Mouse (Mus musculus) heart, adult 2 months (tissue): ENCODE measurements around the gene Dnal4. TPM values are rescaled to one million over a fixed set of nuclear protein-coding genes. Genes with fewer than 3 reads are reported as not detected.

Experiments used
- DNase-seq, 2 experiments: peaks; one replicate each; pipeline ENCODE4 v3.0.0; 2021
- H3K27ac ChIP-seq: fragments of 200-600 bp; 2 replicates; pipeline ENCODE4 v1.8.1; 2022
- H3K27me3 ChIP-seq: fragments of 200-500 bp; 2 replicates; pipeline ENCODE4 v1.6.1; 2012; ENCODE audit warnings: mild to moderate bottlenecking, low read length, inconsistent platforms, mixed read lengths; ENCODE audit not compliant: control insufficient read depth, insufficient read depth
- H3K36me3 ChIP-seq: fragments of 200-500 bp; 2 replicates; pipeline ENCODE4 v1.6.1; 2012; ENCODE audit warnings: low read length, inconsistent platforms; ENCODE audit not compliant: control insufficient read depth, insufficient read depth
- H3K4me1 ChIP-seq: fragments of 200-500 bp; 2 replicates; pipeline ENCODE4 v1.6.1; 2011; ENCODE audit warnings: low read length; ENCODE audit not compliant: control insufficient read depth, insufficient read depth
- H3K4me3 ChIP-seq: fragments of 200-600 bp; 2 replicates; pipeline ENCODE4 v1.8.1; 2022
- H3K79me2 ChIP-seq: fragments of 200-500 bp; replicated peaks from 2 replicates; pipeline ENCODE4 v1.6.1; 2012; ENCODE audit warnings: mild to moderate bottlenecking, inconsistent platforms, low read length, moderate library complexity, mixed read lengths; ENCODE audit not compliant: control insufficient read depth, insufficient read depth
- H3K9ac ChIP-seq: fragments of 200-500 bp; 2 replicates; pipeline ENCODE4 v1.6.1; 2012; ENCODE audit warnings: low read depth, mild to moderate bottlenecking, control low read depth, inconsistent platforms, low read length, mixed read lengths
- CTCF ChIP-seq: fragments of 200-600 bp; IDR thresholded peaks from 2 replicates; pipeline ENCODE4 v1.8.1; 2022; ENCODE audit warnings: antibody characterized with exemption, mild to moderate bottlenecking, moderate library complexity
- EP300 ChIP-seq: fragments of 200-500 bp; IDR thresholded peaks from 2 replicates; pipeline ENCODE4 v1.6.1; 2011; ENCODE audit warnings: low read depth, low read length, control low read depth; ENCODE audit not compliant: insufficient read depth
- POLR2A ChIP-seq: fragments of 200-500 bp; IDR thresholded peaks from 2 replicates; pipeline ENCODE4 v1.6.1; 2011; ENCODE audit warnings: mild to moderate bottlenecking, low read depth, low read length, control low read depth; ENCODE audit not compliant: insufficient read depth
- WGBS: fragments of 180-500 bp; shearing (Covaris S2); methylation state at CpG from one replicate; pipeline ENCODE4 v1.1.7; 2018; 5-methylcytosine and 5-hydroxymethylcytosine counted together
- intact Hi-C: fragments of 180-260 bp; cut with DNase I; formaldehyde crosslinking; loops from one replicate; pipeline ENCODE4 v1.15.1; 2025
- long read RNA-seq: library from polyadenylated mRNA; stranded (forward); transcript quantifications from one replicate; pipeline ENCODE4 v2.0.0, GENCODE M21; 2021
- polyA plus RNA-seq: library from polyadenylated mRNA; depleted of rRNA; stranded (reverse); fragments of >200 nt; gene quantifications from 2 replicates; pipeline ENCODE4 v1.2.3, GENCODE M21; 2012; rRNA removed
- total RNA-seq, 2 experiments: library from RNA; stranded (reverse); gene quantifications; 2 replicates each; pipeline ENCODE4 v1.2.3; 2021

Dnal4 gene
- total RNA-seq (10 to 100 TPM; 19.3 to 21.7 TPM), polyA plus RNA-seq (43.0 and 46.8 TPM in 2 replicates)
- long read RNA-seq, transcript Dnal4-201 (4 exons, 1,472 nt) = major isoform, 23 of 33 reads
- long read RNA-seq, partial matches to known transcripts = 9 of 33 reads
- long read RNA-seq, other reads (novel, unspliced or antisense) = 1 of 33 reads

- Histone ChIP-seq H3K4me3 (no peak within 1 kb of the TSS), H3K4me1 (no peaks in the 10 kb centered on the region; the same call in 1 of the 2 replicates), H3K27ac (no peak within 1 kb of the TSS), H3K9ac (no peak within 1 kb of the TSS), H3K27me3 (no peaks in the 10 kb centered on the region), H3K36me3 (no peaks in the 10 kb centered on the region), H3K79me2 (no peaks in the 10 kb centered on the region)
- intact Hi-C loops = no loop called here
- DNase-seq = no peak
- TF ChIP-seq EP300 = no peak
- TF ChIP-seq POLR2A = no peak
- TF ChIP-seq CTCF = no peak
These were observed at the start of gene Dnal4 for GRCm38 (mm10) chr15:79777749-79778148. TSS of gene Dnal4 (minus strand) at chr15:79777849.

DNA sequence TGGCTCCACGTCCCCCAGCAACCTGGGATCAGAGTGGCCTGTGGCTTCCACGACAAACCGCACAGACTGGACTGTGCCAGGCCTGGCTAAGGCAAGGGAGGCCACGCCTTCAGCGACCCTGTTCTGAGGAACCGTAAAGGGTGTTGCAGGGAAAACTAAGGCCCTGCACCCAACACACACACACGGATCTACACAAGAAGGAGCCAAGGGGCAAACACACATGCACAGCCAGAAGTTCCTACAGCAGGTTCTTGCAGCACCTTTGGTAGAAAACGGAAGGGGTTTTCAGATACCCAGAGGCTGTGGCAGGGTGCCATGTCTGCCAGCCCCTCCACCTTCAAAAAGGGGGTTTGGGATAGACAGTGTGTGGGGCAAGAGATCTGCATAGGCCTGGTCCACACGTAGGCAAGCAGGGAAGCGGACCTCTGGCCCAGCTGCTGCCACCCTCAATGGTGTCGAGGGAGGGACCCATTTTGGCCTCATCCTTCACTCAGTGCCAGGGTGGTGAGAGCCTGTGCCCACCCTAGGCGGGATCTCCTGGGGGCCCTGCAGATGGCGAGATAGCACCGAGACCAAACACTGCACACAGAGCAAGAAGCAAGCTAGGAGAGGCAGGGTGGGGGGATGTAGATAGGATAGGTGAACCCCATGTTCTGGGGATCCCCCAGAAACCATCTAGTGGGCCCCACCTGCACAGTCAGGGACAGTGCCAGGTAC is 49.6 kb upstream of the Dnal4 start:
- H3K9ac ChIP-seq = no peak overlapping the region
- WGBS = 85% methylated on average over 14 of the region's 14 CpGs
- H3K79me2 ChIP-seq = no peaks in the 10 kb centered on the region
- peaks cover 1% of the 10 kb centered on the region; the same call in 1 of the 2 replicates for H3K4me1 ChIP-seq
- no peaks in the 10 kb centered on the region for H3K27me3 ChIP-seq
- intact Hi-C loops = no loop called here
- no peak for TF ChIP-seq POLR2A
- TF ChIP-seq EP300 = no peak
- no peak for TF ChIP-seq CTCF
- H3K36me3 ChIP-seq = no peaks in the 10 kb centered on the region
- no peak for DNase-seq
- no peak overlapping the region for H3K4me3 ChIP-seq
- H3K27ac ChIP-seq = no peak overlapping the region

- TF ChIP-seq CTCF = no peak
- TF ChIP-seq POLR2A = no peak
- TF ChIP-seq EP300 = no peak
- Histone ChIP-seq H3K9ac (no peak overlapping the region), H3K4me3 (no peak overlapping the region), H3K36me3 (no peaks in the 10 kb centered on the region), H3K79me2 (no peaks in the 10 kb centered on the region), H3K27me3 (no peaks in the 10 kb centered on the region), H3K27ac (no peak overlapping the region), H3K4me1 (no peaks in the 10 kb centered on the region)
- DNase-seq = no peak
- intact Hi-C loops = no loop called here
- WGBS = 82% methylated on average over 9 of the region's 9 CpGs
These were observed 48.7 kb upstream of the Dnal4 start for GRCm38 (mm10) chr15:79826221-79826935.

- no peak for TF ChIP-seq EP300
- TF ChIP-seq POLR2A = no peak
- peak; percentile 75 for TF ChIP-seq CTCF
- Histone ChIP-seq H3K27ac (no peak overlapping the region), H3K4me1 (no peaks in the 10 kb centered on the region), H3K9ac (no peak overlapping the region), H3K4me3 (no peak overlapping the region), H3K27me3 (no peaks in the 10 kb centered on the region), H3K36me3 (no peaks in the 10 kb centered on the region), H3K79me2 (no peaks in the 10 kb centered on the region)
- intact Hi-C loops = no loop called here
- 74% methylated on average over 14 of the region's 14 CpGs for WGBS
- DNase-seq = no peak
These were observed 47.6 kb upstream of the Dnal4 start for GRCm38 (mm10) chr15:79825146-79825825.

DNA sequence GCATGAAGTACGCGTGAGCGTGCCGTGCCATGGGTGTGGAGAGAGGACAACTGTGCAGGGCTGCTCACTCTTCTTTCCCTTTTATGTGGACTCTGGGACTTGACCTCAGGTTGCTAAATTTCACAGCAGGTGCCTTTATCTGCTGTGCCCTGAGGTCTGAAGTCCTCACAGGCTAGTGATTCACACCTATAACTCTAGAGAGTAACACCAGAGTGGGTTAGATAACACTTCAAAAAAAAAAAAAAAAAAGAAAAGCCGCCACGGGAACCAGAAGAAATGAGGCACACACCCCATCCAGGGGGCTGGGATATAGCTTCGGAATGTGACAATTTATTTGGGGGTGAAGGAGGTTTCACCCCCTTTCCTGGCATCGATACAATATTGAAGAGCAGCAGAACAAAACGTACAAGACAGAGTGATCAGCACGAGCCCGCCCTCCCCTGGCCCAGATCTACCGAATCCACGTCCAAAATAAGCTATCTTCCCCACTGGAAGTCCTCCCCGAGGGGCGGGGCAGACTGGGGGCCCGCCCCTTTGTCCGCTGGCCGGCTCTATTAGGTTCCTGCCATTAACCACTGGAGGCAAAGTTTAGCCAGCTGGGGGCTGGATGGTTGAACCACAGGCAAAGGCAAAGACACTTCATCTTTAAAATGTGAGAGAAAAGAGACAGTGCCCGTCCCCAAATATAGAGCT is 46.1 kb upstream of the Dnal4 start:
- peak; percentile 77 to 78 for DNase-seq
- 54% methylated on average over 19 of the region's 19 CpGs for WGBS
- Histone ChIP-seq H3K79me2 (no peaks in the 10 kb centered on the region), H3K9ac (no peak overlapping the region), H3K27ac (no peak overlapping the region), H3K4me3 (no peak overlapping the region), H3K36me3 (no peaks in the 10 kb centered on the region), H3K4me1 (no peaks in the 10 kb centered on the region), H3K27me3 (no peaks in the 10 kb centered on the region)
- intact Hi-C loops = no loop called here
- TF ChIP-seq CTCF (peak; percentile 21), POLR2A (no peak)
